Mouse (Mus musculus): Measurements from ENCODE around the gene Sec13. TPM values are rescaled to one million over a fixed set of nuclear protein-coding genes. Genes with fewer than 3 reads are reported as not detected.

Gene Sec13
- 118 and 151 TPM in 2 replicates for polyA plus RNA-seq (2021; fragmentation: Nextera tagmentation)
- long read RNA-seq, experiment 1, transcript Sec13-201 (9 exons, 1,353 nt), result major isoform, 299 of 359 reads
- long read RNA-seq, experiment 1, partial matches to known transcripts, result 18 of 359 reads
- long read RNA-seq, experiment 1, other reads (novel, unspliced or antisense), result 41 of 359 reads
- long read RNA-seq, experiment 2, transcript Sec13-201 (9 exons, 1,353 nt), result major isoform, 145 of 166 reads
- long read RNA-seq, experiment 2, partial matches to known transcripts, result 15 of 166 reads
- long read RNA-seq, experiment 2, other reads (novel, unspliced or antisense), result 6 of 166 reads

DNA sequence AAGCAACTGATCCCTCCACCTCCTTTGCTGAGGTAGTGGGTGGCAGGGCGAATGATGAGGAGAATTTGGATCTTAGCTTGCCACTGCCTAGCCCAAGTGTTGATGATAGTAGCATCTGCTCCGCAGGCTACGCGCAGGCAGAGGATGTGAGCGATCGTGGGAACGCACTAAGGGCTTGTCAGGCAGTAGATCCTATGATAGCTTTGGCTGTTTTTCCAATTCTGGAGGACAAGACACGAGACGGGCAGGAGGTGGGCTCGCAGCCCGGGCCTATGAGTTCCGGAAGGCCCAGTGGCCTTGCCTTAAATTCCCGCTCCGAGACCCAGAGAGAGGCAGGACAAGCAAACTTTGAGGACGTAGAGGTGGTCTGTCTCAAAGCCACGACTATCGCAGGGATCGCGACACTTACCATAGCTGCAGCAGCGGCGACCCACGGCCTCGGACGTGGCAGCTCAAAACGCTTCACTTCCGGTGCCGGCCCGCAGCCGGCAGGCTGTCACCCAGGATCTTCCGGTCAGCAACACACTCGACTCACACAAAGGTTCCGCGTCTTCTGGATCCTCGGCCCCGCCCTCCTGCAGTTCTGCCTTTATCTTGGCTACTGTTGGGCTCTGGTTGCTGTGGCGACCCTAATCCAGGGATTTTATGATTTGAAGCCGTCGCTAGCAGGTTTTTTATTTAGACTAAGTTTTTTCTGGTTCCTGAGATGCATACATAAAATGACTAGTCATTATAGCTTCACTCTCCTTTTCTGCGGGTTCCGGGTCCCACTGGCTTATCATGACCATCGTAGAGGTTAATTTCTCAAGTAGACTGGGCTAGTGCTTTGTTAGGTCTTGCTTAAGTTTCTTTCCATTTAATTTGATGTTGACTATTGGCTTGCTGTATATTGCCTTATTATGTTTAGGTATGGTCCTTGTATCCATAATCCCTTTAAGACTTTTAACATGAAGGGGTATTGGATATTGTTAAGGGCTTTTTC lies at the start of gene Sec13:
Gene Sec13, minus strand, starts transcription at position 508 of the 982 bp plus-strand sequence.

DNA sequence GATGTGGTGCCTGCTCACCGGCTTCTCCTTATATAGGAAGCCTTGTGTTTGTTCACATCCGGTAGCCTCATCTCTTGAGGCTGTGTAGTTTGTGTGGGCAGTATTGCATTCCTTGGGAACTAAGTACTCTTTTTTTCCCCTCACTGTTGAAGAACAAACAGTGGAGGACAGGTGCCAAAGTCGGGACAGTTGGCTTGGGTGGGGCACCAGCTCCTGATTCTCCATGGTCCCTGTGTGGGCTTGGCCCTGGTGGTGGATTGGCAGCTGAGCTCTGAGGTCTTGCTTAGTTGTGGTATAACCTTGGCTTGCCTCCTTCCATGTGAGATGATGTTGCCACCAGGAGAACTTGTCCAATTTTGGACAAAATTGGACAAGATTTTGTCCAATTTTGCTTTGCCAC lies 20.7 kb downstream of the Sec13 start, which contains the start of gene Ghrl:
Gene Ghrl, minus strand, starts transcription at position 3 of the 400 bp plus-strand sequence.

GRCm38 (mm10) chr6:113696582-113697221 lies 43.8 kb downstream of the Sec13 start, which contains the start of gene Tatdn2:
Tatdn2 (plus strand) TSS chr6:113697050.

Other genes starting within 250 kb of the Sec13 start
- gene Prrt3, start 238.8 kb downstream of the Sec13 start, polyA plus RNA-seq (2021; fragmentation: Nextera tagmentation), result 18.0 and 26.8 TPM in 2 replicates
- 84.7 and 101 TPM in 2 replicates for gene Emc3, start 209.1 kb downstream of the Sec13 start, polyA plus RNA-seq (2021; fragmentation: Nextera tagmentation)
- gene Fancd2, start 209.1 kb downstream of the Sec13 start, polyA plus RNA-seq (2021; fragmentation: Nextera tagmentation), result 3.6 and 4.7 TPM in 2 replicates
- gene Fancd2os, start 140.0 kb downstream of the Sec13 start, polyA plus RNA-seq (2021; fragmentation: Nextera tagmentation), result 0.27 and 0.33 TPM in 2 replicates
- gene Brk1, start 136.0 kb downstream of the Sec13 start, polyA plus RNA-seq (2021; fragmentation: Nextera tagmentation), result 287 and 297 TPM in 2 replicates
- gene Vhl, start 116.8 kb downstream of the Sec13 start, polyA plus RNA-seq (2021; fragmentation: Nextera tagmentation), result 37.1 and 39.1 TPM in 2 replicates
- gene Irak2, start 102.3 kb downstream of the Sec13 start, polyA plus RNA-seq (2021; fragmentation: Nextera tagmentation), result 8.5 and 16.6 TPM in 2 replicates
- gene Tatdn2, start 43.7 kb downstream of the Sec13 start, polyA plus RNA-seq (2021; fragmentation: Nextera tagmentation), result 1.1 and 1.4 TPM in 2 replicates
- not detected in 2 replicates for gene Ghrl, start 20.9 kb downstream of the Sec13 start, polyA plus RNA-seq (2021; fragmentation: Nextera tagmentation)